Mouse (Mus musculus) CH12.LX (cell line): ENCODE measurements around the gene Dnajc13. TPM values are rescaled to one million over a fixed set of nuclear protein-coding genes. Genes with fewer than 3 reads are reported as not detected.

Source experiments
- DNase-seq: peaks from one replicate; pipeline ENCODE4 v3.0.0-alpha.2; 2013; ENCODE audit errors: extremely low read depth
- H3K27ac ChIP-seq: 2 replicates; pipeline ENCODE4 v1.5.1; 2012; ENCODE audit warnings: low read depth, mild to moderate bottlenecking, control low read depth, moderate library complexity; ENCODE audit not compliant: insufficient read depth
- H3K27me3 ChIP-seq: replicated peaks from 2 replicates; pipeline ENCODE3; 2012; ENCODE audit warnings: inconsistent platforms
- H3K36me3 ChIP-seq, 2 experiments: replicated peaks in 1 of 2; 2 replicates each; pipeline versions ENCODE3 to v1.6.1; 2012; ENCODE audit warnings: inconsistent platforms in 1 of 2, low read length in 1 of 2, mild to moderate bottlenecking in 1 of 2, mixed read lengths in 1 of 2, moderate library complexity in 1 of 2; ENCODE audit not compliant: control insufficient read depth in 1 of 2, insufficient read depth in 1 of 2
- H3K4me1 ChIP-seq, 2 experiments: 2 replicates each; pipeline ENCODE4 v1.6.1; 2012; ENCODE audit warnings: inconsistent platforms in 1 of 2, moderate library complexity in 1 of 2; ENCODE audit not compliant: insufficient read depth in 2 of 2, control insufficient read depth in 1 of 2
- H3K4me2 ChIP-seq: 2 replicates; pipeline ENCODE4 v1.6.1; 2012; ENCODE audit warnings: low read depth, mild to moderate bottlenecking, control low read depth; ENCODE audit not compliant: poor library complexity, insufficient read depth, severe bottlenecking
- H3K4me3 ChIP-seq, 3 experiments: fragments of 150-350 bp in 1 of 3; sonication (generic) in 1 of 3; replicated peaks in 1 of 3; 2 replicates each; pipeline versions ENCODE3 to v1.5.1; 2011 to 2012; ENCODE audit warnings: low read depth in 2 of 3, low read length in 2 of 3, mild to moderate bottlenecking in 2 of 3, moderate library complexity in 2 of 3, control low read depth in 1 of 3, improper control_type of control experiment in 1 of 3, inconsistent platforms in 1 of 3, mixed read lengths in 1 of 3; ENCODE audit not compliant: poor library complexity in 1 of 3
- H3K79me2 ChIP-seq: replicated peaks from 2 replicates; pipeline ENCODE4 v1.6.1; 2012; ENCODE audit warnings: mild to moderate bottlenecking, moderate library complexity; ENCODE audit not compliant: control insufficient read depth, poor library complexity, insufficient read depth, severe bottlenecking; ENCODE audit errors: extremely low read depth
- H3K9ac ChIP-seq: 2 replicates; pipeline ENCODE4 v1.6.1; 2012; ENCODE audit warnings: low read depth, mild to moderate bottlenecking, control low read depth, moderate library complexity; ENCODE audit not compliant: insufficient read depth
- H3K9me3 ChIP-seq: replicated peaks from 2 replicates; pipeline ENCODE3; 2012; ENCODE audit warnings: low read length, inconsistent platforms, mixed read lengths
- CHD1 ChIP-seq: IDR thresholded peaks from 2 replicates; pipeline ENCODE4 v1.6.1; 2012; ENCODE audit warnings: low read depth, low read length, improper control_type of control experiment, inconsistent platforms
- CTCF ChIP-seq, 2 experiments: IDR thresholded peaks in 1 of 2; conservative IDR thresholded peaks in 1 of 2; 2 replicates each; pipeline ENCODE4 v1.5.1; 2011 to 2012; ENCODE audit warnings: low read depth in 2 of 2, low read length in 2 of 2, improper control_type of control experiment in 1 of 2, inconsistent platforms in 1 of 2, mild to moderate bottlenecking in 1 of 2, moderate library complexity in 1 of 2
- KAT2A ChIP-seq: IDR thresholded peaks from 2 replicates; pipeline ENCODE4 v1.6.1; 2012; ENCODE audit warnings: low read length, improper control_type of control experiment, inconsistent platforms; ENCODE audit not compliant: insufficient replicate concordance
- MAFK ChIP-seq: IDR thresholded peaks from 2 replicates; pipeline ENCODE4 v1.6.1; 2011; ENCODE audit warnings: low read length, improper control_type of control experiment; ENCODE audit not compliant: insufficient replicate concordance
- MAX ChIP-seq: IDR thresholded peaks from 2 replicates; pipeline ENCODE4 v1.6.1; 2011; ENCODE audit warnings: low read length, improper control_type of control experiment
- MYC ChIP-seq: IDR thresholded peaks from 2 replicates; pipeline ENCODE4 v1.6.1; 2011; ENCODE audit warnings: low read depth, mild to moderate bottlenecking, improper control_type of control experiment, low read length
- PAX5 ChIP-seq: IDR thresholded peaks from 2 replicates; pipeline ENCODE4 v1.6.1; 2012; ENCODE audit warnings: low read length, inconsistent platforms, mixed read lengths
- RAD21 ChIP-seq: IDR thresholded peaks from 2 replicates; pipeline ENCODE4 v1.6.1; 2011; ENCODE audit warnings: low read depth, mild to moderate bottlenecking, low read length, improper control_type of control experiment, moderate library complexity
- SMC3 ChIP-seq: IDR thresholded peaks from 2 replicates; pipeline ENCODE4 v1.6.1; 2011; ENCODE audit warnings: low read depth, low read length, improper control_type of control experiment
- TBP ChIP-seq: conservative IDR thresholded peaks from 2 replicates; pipeline ENCODE4 v1.6.1; 2011; ENCODE audit warnings: low read depth, low read length, improper control_type of control experiment
- USF1 ChIP-seq: IDR thresholded peaks from 2 replicates; pipeline ENCODE4 v1.6.1; 2014; ENCODE audit warnings: low read depth, mild to moderate bottlenecking, inconsistent platforms, low read length, improper control_type of control experiment
- USF2 ChIP-seq: conservative IDR thresholded peaks from 2 replicates; pipeline ENCODE4 v1.6.1; 2011; ENCODE audit warnings: low read depth, low read length, improper control_type of control experiment
- ZKSCAN1 ChIP-seq: IDR thresholded peaks from 2 replicates; pipeline ENCODE4 v1.6.1; 2012; ENCODE audit warnings: low read depth, inconsistent platforms, low read length, improper control_type of control experiment, borderline replicate concordance
- ZNF384 ChIP-seq: IDR thresholded peaks from 2 replicates; pipeline ENCODE4 v1.6.1; 2012; ENCODE audit warnings: low read depth, low read length, improper control_type of control experiment, inconsistent platforms
- dilution Hi-C: fragments of 300-500 bp; cut with MboI; formaldehyde crosslinking; loops from 2 replicates; pipeline ENCODE4 v1.14.3; 2020; ENCODE audit warnings: low sequenced_read_pairs; ENCODE audit not compliant: extremely low pct_unique_long_range_greater_than_20kb, extremely low pct_ligation_motif_present
- in situ Hi-C: fragments of 300-500 bp; cut with MboI; formaldehyde crosslinking; loops from 3 replicates; pipeline ENCODE4 v1.14.3; 2019; ENCODE audit warnings: low sequenced_read_pairs, low pct_ligation_motif_present, low pct_unique_long_range_greater_than_20kb, mixed read lengths
- polyA plus RNA-seq: library from polyadenylated mRNA; unstranded; fragments of >175 nt; gene quantifications from 2 replicates; pipeline ENCODE4 v1.2.1, GENCODE M21; 2012; ENCODE audit warnings: low read depth; ENCODE audit not compliant: insufficient read length
- total RNA-seq, 2 experiments: library from RNA; depleted of rRNA; stranded (reverse); fragments of 300-350 nt in 1 of 2; fragments of >200 nt in 1 of 2; gene quantifications; 2 replicates each; pipeline ENCODE4 v1.2.3; 2012 to 2014

The Dnajc13 gene
- total and polyA plus RNA-seq, 3 experiments, result 30.1 to 51.9 (median 30.4) TPM

DNA sequence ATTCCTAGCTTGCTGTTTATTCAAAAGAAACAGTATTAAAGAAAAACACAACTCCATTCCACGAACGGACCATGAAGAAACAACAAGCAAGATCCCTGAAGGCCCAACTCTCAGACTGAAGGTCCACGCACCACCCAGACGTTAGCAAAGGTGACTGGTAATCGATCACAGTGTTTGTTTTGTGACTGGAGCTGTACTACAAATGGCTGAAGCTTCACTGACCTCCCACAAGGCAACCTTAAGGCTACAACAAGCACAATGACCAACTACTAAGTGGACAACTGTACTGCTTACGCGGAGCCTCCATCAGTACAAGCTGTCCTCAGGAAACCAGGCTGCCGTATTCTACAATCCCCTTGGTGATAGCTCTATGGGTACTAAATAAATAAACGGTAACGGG lies 92.7 kb downstream of the Dnajc13 start:
- Histone ChIP-seq H3K9ac (no peak overlapping the region), H3K4me1 (no peaks in the 10 kb centered on the region), H3K27ac (no peak overlapping the region), H3K4me2 (no peak overlapping the region), H3K9me3 (no peaks in the 10 kb centered on the region), H3K4me3 (no peak overlapping the region)
- dilution Hi-C loops, result no loop called here
- TF ChIP-seq MAFK, result no peak
- no peak for TF ChIP-seq USF1
- no peak for TF ChIP-seq RAD21
- no peak for TF ChIP-seq TBP
- TF ChIP-seq MAX, result no peak
- TF ChIP-seq, all 38 proteins: peak for 0
- H3K27me3 ChIP-seq, result no peaks in the 10 kb centered on the region
- DNase-seq, result no peak
- no peaks in the 10 kb centered on the region for H3K79me2 ChIP-seq
- peaks cover 47 to 87% of the 10 kb centered on the region in 2 experiments for H3K36me3 ChIP-seq
- in situ Hi-C loops, result no loop called here

DNA sequence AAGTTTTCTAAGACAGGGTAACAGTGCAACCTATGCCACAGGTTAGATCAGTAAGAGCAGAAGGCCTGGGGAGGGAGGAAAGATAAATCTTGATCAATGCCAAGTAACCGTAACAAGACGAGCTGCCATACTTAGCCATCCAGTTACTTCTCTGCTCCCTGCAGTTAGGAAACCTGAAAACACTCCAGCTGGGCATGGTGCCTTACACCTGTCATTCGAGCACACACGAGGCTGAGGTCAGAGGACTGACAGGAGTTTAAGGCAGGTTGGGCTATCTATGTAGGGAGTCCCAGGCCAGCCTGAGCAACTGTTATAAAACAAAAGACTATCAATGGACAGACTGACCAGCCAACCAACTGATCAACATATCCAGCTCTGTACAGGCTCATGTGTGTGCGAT lies 96.8 kb downstream of the Dnajc13 start:
- Histone ChIP-seq H3K9me3 (no peaks in the 10 kb centered on the region), H3K9ac (no peak overlapping the region), H3K4me1 (peaks cover 0 to 15% of the 10 kb centered on the region in 2 experiments; a peak in 2 of 4 replicates), H3K4me3 (no peak overlapping the region), H3K27ac (no peak overlapping the region), H3K4me2 (no peak overlapping the region), H3K27me3 (no peaks in the 10 kb centered on the region), H3K36me3 (peaks cover 53 to 88% of the 10 kb centered on the region in 2 experiments), H3K79me2 (no peaks in the 10 kb centered on the region)
- in situ Hi-C loops (no loop called here), dilution Hi-C loops (no loop called here)
- no peak for TF ChIP-seq RAD21
- TF ChIP-seq KAT2A, result no peak
- TF ChIP-seq CHD1, result no peak
- no peak for TF ChIP-seq USF2
- no peak for TF ChIP-seq ZKSCAN1
- no peak for TF ChIP-seq SMC3
- TF ChIP-seq ZNF384, result no peak
- TF ChIP-seq TBP, result no peak
- TF ChIP-seq PAX5, result no peak
- no peak for DNase-seq

DNA sequence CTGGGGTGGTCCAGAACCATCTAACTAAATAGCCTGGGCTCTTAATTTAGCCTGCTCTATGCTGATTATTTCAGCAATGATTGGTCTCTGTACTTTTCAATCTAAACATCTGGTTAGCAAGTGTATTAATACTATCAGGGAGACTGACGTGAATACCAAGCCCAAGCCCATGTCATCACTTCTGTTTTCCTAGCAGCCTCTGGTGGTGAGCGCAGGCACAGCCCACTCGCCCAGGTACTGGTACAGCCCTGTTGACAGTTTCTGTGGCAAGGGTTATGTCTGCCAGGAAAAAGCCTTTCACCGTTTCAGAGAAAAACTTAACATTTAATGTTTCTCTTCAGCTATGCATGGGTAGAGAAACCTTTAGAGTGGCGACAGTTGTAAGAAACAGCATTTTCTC lies 98.5 kb downstream of the Dnajc13 start:
- Histone ChIP-seq H3K4me2 (no peak overlapping the region), H3K9me3 (no peaks in the 10 kb centered on the region), H3K79me2 (no peaks in the 10 kb centered on the region), H3K9ac (no peak overlapping the region), H3K36me3 (peaks cover 59 to 87% of the 10 kb centered on the region in 2 experiments), H3K4me1 (peaks cover 0 to 15% of the 10 kb centered on the region in 2 experiments; a peak in 2 of 4 replicates), H3K27ac (no peak overlapping the region), H3K4me3 (no peak overlapping the region), H3K27me3 (no peaks in the 10 kb centered on the region)
- TF ChIP-seq SMC3, result peak; percentile 16; the same call in 1 of the 2 replicates
- TF ChIP-seq RAD21, result peak; percentile 15
- no peak for TF ChIP-seq MYC
- TF ChIP-seq CTCF (conservative IDR thresholded peaks at IDR 0.05 in 1 of 2, IDR thresholded peaks at IDR 0.05 in 1 of 2; ENCODE audit: low read depth in 2 of 2, low read length in 2 of 2), result peak in 1 of 2 experiments; percentile 33; a peak in 2 of 4 replicates
- TF ChIP-seq ZKSCAN1, result no peak
- no peak for TF ChIP-seq MAX
- dilution Hi-C loops (no loop called here), in situ Hi-C loops (no loop called here)
- DNase-seq, result peak; percentile 16
